Mouse (Mus musculus) common myeloid progenitor, adult 5-6 weeks (primary cell): ENCODE data around the gene C1ra. TPM values are rescaled to one million over a fixed set of nuclear protein-coding genes. Genes with fewer than 3 reads are reported as not detected.
"Not testable (repeated sequence)": the region's sequence is repeated elsewhere in the genome, so short reads cannot be mapped to it uniquely, and the experiment has no call there.

ENCODE experiments used
- ATAC-seq: replicated peaks from 2 replicates; pipeline ENCODE4 v1.8.0; 2016; ENCODE audit warnings: low read depth, mild to moderate bottlenecking, moderate TSS enrichment, inconsistent platforms; ENCODE audit not compliant: poor library complexity, severe bottlenecking
- total RNA-seq: library from RNA; stranded (forward); fragments of 200-1000, 187-1606 nt; gene quantifications from 2 replicates; pipeline ENCODE4 v1.2.3, GENCODE M21; 2017

Gene C1ra
- total RNA-seq, 1 experiment from 2014 or later, result 1.7 TPM

- peak; percentile 47 for ATAC-seq
These were observed 24.1 kb downstream of the C1ra start for GRCm38 (mm10) chr6:124536125-124536829.

- ATAC-seq, result not testable (repeated sequence)
These were observed 29.0 kb downstream of the C1ra start for GRCm38 (mm10) chr6:124541176-124541575.

- ATAC-seq, result peak; percentile 75
These were observed 30.1 kb downstream of the C1ra start, which contains the start of gene C1s1 for GRCm38 (mm10) chr6:124542284-124542683. TSS of gene C1s1 (minus strand) at chr6:124542359.

GRCm38 (mm10) chr6:124544466-124544865 is 32.3 kb downstream of the C1ra start:
- ATAC-seq, result no peak

- no peak for ATAC-seq
These were observed 33.2 kb downstream of the C1ra start for GRCm38 (mm10) chr6:124545425-124545824.

GRCm38 (mm10) chr6:124547979-124548378 is 35.8 kb downstream of the C1ra start:
- ATAC-seq, result not testable (repeated sequence)

- no peak for ATAC-seq
These were observed 36.9 kb downstream of the C1ra start for GRCm38 (mm10) chr6:124549023-124549550.

- ATAC-seq, result no peak
These were observed 40.6 kb downstream of the C1ra start for GRCm38 (mm10) chr6:124552766-124553165.

GRCm38 (mm10) chr6:124555956-124556355 is 43.8 kb downstream of the C1ra start:
- ATAC-seq, result not testable (repeated sequence)

GRCm38 (mm10) chr6:124561156-124561555 is 49.0 kb downstream of the C1ra start:
- ATAC-seq, result not testable (repeated sequence)

- ATAC-seq, result not testable (repeated sequence)
These were observed 49.4 kb downstream of the C1ra start for GRCm38 (mm10) chr6:124561611-124562010.

- ATAC-seq, result peak; percentile 70
These were observed 57.8 kb downstream of the C1ra start, which contains the start of gene C1rb for GRCm38 (mm10) chr6:124570026-124570425. TSS of gene C1rb (plus strand) at chr6:124570294.

Other genes with a start within 250 kb of the C1ra start
- 2.0 and 5.8 TPM in 2 replicates for gene Cd163, start 207.7 kb upstream of the C1ra start, total RNA-seq
- 19.9 and 20.5 TPM in 2 replicates for gene Pex5, start 97.3 kb upstream of the C1ra start, total RNA-seq
- gene Clstn3, start 47.6 kb upstream of the C1ra start, total RNA-seq, result 12.5 and 15.8 TPM in 2 replicates
- 1.9 and 2.7 TPM in 2 replicates for gene C1rl, start 19.3 kb upstream of the C1ra start, total RNA-seq
- gene C1s1, start 30.0 kb downstream of the C1ra start, total RNA-seq, result not detected in 2 replicates
- not detected in 2 replicates for gene C1rb, start 57.9 kb downstream of the C1ra start, total RNA-seq
- 0.23 TPM in 1 of 2 replicates, not detected in the other for gene C1s2, start 123.7 kb downstream of the C1ra start, total RNA-seq
- gene Lpcat3, start 150.6 kb downstream of the C1ra start, total RNA-seq, result 31.5 and 34.1 TPM in 2 replicates
- 222 and 280 TPM in 2 replicates for gene Emg1, start 199.8 kb downstream of the C1ra start, total RNA-seq
- gene Phb2, start 199.9 kb downstream of the C1ra start, total RNA-seq, result 402 and 404 TPM in 2 replicates
- gene Ptpn6, start 226.3 kb downstream of the C1ra start, total RNA-seq, result 235 and 315 TPM in 2 replicates
- gene Grcc10, start 229.0 kb downstream of the C1ra start, total RNA-seq, result 112 and 129 TPM in 2 replicates
- not detected in 2 replicates for gene Gm45234, start 243.6 kb downstream of the C1ra start, total RNA-seq
- gene Atn1, start 244.1 kb downstream of the C1ra start, total RNA-seq, result 4.6 and 6.7 TPM in 2 replicates